Mouse (Mus musculus): Measurements from ENCODE around the gene Olfr1410. TPM values are rescaled to one million over a fixed set of nuclear protein-coding genes. Genes with fewer than 3 reads are reported as not detected.

Gene Olfr1410
- polyA plus RNA-seq, 1 experiment = not detected

Other genes starting within 250 kb of the Olfr1410 start
- gene Ndufa10, start 131.9 kb upstream of the Olfr1410 start, polyA plus RNA-seq (2012; rRNA removed) = 130 and 142 TPM in 2 replicates
- not detected in 2 replicates for gene Olfr1416, start 120.7 kb upstream of the Olfr1410 start, polyA plus RNA-seq (2012; rRNA removed)
- gene Olfr1415, start 109.7 kb upstream of the Olfr1410 start, polyA plus RNA-seq (2012; rRNA removed) = not detected in 2 replicates
- not detected in 2 replicates for gene Olfr1414, start 87.1 kb upstream of the Olfr1410 start, polyA plus RNA-seq (2012; rRNA removed)
- gene Olfr1413, start 34.5 kb upstream of the Olfr1410 start, polyA plus RNA-seq (2012; rRNA removed) = not detected in 2 replicates
- not detected in 2 replicates for gene Olfr1412, start 20.0 kb upstream of the Olfr1410 start, polyA plus RNA-seq (2012; rRNA removed)
- gene Olfr1411, start 11.4 kb upstream of the Olfr1410 start, polyA plus RNA-seq (2012; rRNA removed) = not detected in 2 replicates
- not detected in 2 replicates for gene Olfr12, start 12.0 kb downstream of the Olfr1410 start, polyA plus RNA-seq (2012; rRNA removed)
- 108 and 129 TPM in 2 replicates for gene Cops9, start 36.2 kb downstream of the Olfr1410 start, polyA plus RNA-seq (2012; rRNA removed)
- gene Otos, start 43.1 kb downstream of the Olfr1410 start, polyA plus RNA-seq (2012; rRNA removed) = 0.19 and 0.38 TPM in 2 replicates
- gene Gpc1, start 225.9 kb downstream of the Olfr1410 start, polyA plus RNA-seq (2012; rRNA removed) = 6.8 and 7.5 TPM in 2 replicates